Mouse (Mus musculus): ENCODE results near the gene Gm29423. TPM values are rescaled to one million over a fixed set of nuclear protein-coding genes. Genes with fewer than 3 reads are reported as not detected.

Gene Gm29423
- not detected for polyA plus RNA-seq (2017; shearing (Covaris generic))

GRCm38 (mm10) chrY:70303187-70303586 lies at the start of gene Gm29423, which contains the start of gene Gm29644:
Gene Gm29423, minus strand, starts transcription at chrY:70303287.
Gene Gm29644, minus strand, starts transcription at chrY:70303343.

GRCm38 (mm10) chrY:70273542-70273941 lies 29.5 kb downstream of the Gm29423 start, which contains the start of gene Gm21118:
Gene Gm21118, minus strand, starts transcription at chrY:70273642.

Other genes starting within 250 kb of the Gm29423 start
- not detected for gene Gm21118, start 29.6 kb downstream of the Gm29423 start, polyA plus RNA-seq (2017; shearing (Covaris generic))
- gene Gm29644, start 56 bp upstream of the Gm29423 start, polyA plus RNA-seq (2017; shearing (Covaris generic)), result not detected
- gene Gm20888, start 138.6 kb upstream of the Gm29423 start, polyA plus RNA-seq (2017; shearing (Covaris generic)), result not detected

Data from CD4-positive, CD25-positive, alpha-beta regulatory T cell, adult 9 weeks (primary cell).